Mouse (Mus musculus) right cerebral cortex, adult 2 months (tissue): Measurements from ENCODE around the gene Mvb12a.

ENCODE experiments used
- DNase-seq, 2 experiments: peaks; one replicate each; pipeline ENCODE4 v3.0.0; 2021 to 2022; ENCODE audit warnings: low spot score in 2 of 2

Mvb12a gene

GRCm38 (mm10) chr8:71592374-71593170, 49.9 kb downstream of the Mvb12a start:
- peak; percentile 89 to 92 for DNase-seq

GRCm38 (mm10) chr8:71593556-71594323, 51.0 kb downstream of the Mvb12a start:
- no peak for DNase-seq

- DNase-seq = no peak
Observed at GRCm38 (mm10) chr8:71594324-71594722, 51.6 kb downstream of the Mvb12a start.

- peak; percentile 86 to 94 for DNase-seq
Observed at GRCm38 (mm10) chr8:71595862-71596261, 53.1 kb downstream of the Mvb12a start.

DNA sequence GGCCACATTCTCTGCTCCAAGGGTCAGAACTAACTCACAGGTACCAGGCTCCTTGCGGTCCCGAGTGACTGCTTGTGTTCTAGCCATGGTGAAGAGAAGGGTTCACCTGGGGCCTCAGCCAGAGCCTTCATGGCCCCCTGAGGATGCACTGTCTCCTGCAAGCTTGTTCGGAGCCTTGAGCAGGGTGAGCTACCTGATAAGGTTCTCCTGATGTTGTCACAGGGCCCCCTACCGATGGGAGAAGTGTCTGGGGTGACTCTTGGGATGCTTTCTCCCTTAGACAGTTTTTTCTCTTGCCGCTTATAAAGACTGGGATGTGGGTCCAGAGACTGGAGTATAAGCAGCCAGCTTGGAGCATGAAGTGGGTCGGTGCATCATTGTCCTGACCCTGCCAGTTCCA, 53.7 kb downstream of the Mvb12a start:
- DNase-seq = no peak

DNA sequence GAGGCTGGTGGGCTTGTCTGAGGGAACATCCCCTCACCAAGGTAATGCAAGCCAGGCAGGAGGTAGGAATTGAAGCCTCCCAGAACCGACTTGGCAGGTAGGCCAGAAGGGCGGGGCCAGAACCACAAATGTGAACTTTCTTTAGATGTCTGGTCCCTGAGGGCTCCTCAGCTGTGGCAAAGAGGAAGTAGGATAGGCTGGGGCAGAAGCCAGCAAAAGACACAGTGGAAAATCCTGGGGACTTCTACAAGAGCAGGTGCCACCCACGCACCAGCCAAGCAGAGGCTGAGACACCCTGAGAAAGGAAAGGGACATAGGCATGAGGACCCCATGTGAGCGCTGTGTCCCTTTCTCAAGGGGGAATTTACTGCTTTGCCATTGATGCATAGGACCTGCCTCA, 54.1 kb downstream of the Mvb12a start:
- DNase-seq = no peak

DNA sequence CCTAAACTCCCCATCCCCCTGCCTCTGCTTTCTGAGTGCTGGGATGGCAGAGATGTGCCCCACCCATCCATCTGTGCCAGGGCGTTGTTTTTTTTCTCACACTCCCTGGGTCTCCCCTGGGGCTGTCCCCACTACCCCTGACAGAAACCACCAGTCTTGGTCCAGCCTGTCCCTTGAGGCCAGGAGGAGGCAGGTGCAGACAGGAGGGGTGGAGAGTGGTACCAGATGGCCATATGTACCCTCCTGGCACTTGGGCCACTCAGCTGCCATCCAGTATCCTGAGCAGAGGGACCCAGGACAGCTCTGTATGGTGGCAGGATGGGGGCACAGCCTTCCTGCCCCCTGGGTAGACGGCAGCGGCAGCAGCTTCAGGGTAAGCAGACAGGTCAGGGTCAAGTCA, 54.7 kb downstream of the Mvb12a start, which contains the start of gene Fam129c:
Fam129c (plus strand) TSS at position 198 of the 400 bp plus-strand sequence.
- DNase-seq = no peak
